Mouse (Mus musculus) testis, postnatal 10 days (tissue): ENCODE measurements around the gene Olfr867.

Experiments used
- DNase-seq: peaks from one replicate; pipeline ENCODE4 v3.0.0; 2021; ENCODE audit warnings: low spot score

Gene Olfr867

GRCm38 (mm10) chr9:20057462-20057861 is at the start of gene Olfr867:
TSS of gene Olfr867 (minus strand) at chr9:20057562.
- DNase-seq, result no peak

GRCm38 (mm10) chr9:20098326-20098725 is 41.0 kb upstream of the Olfr867 start, which contains the start of gene Olfr868:
TSS of gene Olfr868 (plus strand) at chr9:20098626.
- no peak for DNase-seq

- DNase-seq, result peak; percentile 38
Observed at GRCm38 (mm10) chr9:20073523-20074177, 16.3 kb upstream of the Olfr867 start.

- no peak for DNase-seq
Observed at GRCm38 (mm10) chr9:20071291-20071690, 13.9 kb upstream of the Olfr867 start.

GRCm38 (mm10) chr9:20070236-20070635 is 12.9 kb upstream of the Olfr867 start:
- DNase-seq, result no peak

GRCm38 (mm10) chr9:20047964-20048363 is 9.4 kb downstream of the Olfr867 start:
- DNase-seq, result no peak

- no peak for DNase-seq
Observed at GRCm38 (mm10) chr9:20027935-20028334, 29.4 kb downstream of the Olfr867 start, which contains the start of gene Olfr866. TSS of gene Olfr866 (minus strand) at chr9:20028035.
